ENCODE assay signal across 23 mouse cellular contexts in the genomic region with DNA sequence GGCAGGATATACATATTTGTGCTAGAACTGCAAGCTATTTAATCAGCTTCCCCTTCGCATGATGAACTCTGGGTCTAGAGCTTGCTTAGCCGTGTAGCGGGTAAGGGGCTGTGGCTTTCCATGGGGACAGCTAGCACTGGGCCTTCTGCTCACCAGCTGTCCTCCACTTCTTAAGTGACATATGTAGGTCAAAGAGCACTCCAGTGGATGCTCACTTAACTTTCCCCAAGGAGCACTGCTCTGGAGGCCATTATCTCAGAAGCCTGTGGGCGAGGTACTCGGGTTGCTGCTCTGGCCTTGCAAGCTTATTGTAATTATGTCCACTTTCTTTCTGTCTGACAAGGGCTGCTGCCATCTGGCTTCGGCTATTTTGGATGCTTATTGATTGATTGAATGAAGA. TPM values are rescaled to one million over a fixed set of nuclear protein-coding genes. Genes with fewer than 3 reads are reported as not detected.
DNase-seq lines count a peak whose midpoint lies in the region; ATAC-seq lines count a peak whose summit lies in the region.
"Had no signal": no experiment of that assay in that cellular context is flagged by ENCODE, and none has a peak within 500 bp of the region (broad histone marks: within the 10 kb centered on the region; RNA-seq: fewer than 3 reads in every experiment).

No protein-coding gene starts in this region.

- H3K27me3 ChIP-seq in heart, embryonic 12.5 days (replicated peaks) = no peaks in the 10 kb centered on the region
- no peaks in the 10 kb centered on the region for H3K27me3 ChIP-seq in embryonic facial prominence, embryonic 10.5 days (replicated peaks; ENCODE audit: low read depth, poor library complexity, severe bottlenecking)
- H3K27me3 ChIP-seq: embryonic facial prominence, embryonic 13.5 days; forebrain, embryonic 13.5 days; heart, embryonic 13.5 days; hindbrain, embryonic 13.5 days had no signal

- H3K4me3 ChIP-seq in heart, embryonic 12.5 days = no peak overlapping the region
- no peak overlapping the region for H3K4me3 ChIP-seq in embryonic facial prominence, embryonic 10.5 days
- H3K4me3 ChIP-seq: embryonic facial prominence, embryonic 13.5 days; forebrain, embryonic 13.5 days; heart, embryonic 13.5 days; hindbrain, embryonic 13.5 days had no signal

- WGBS in heart, embryonic 12.5 days = 78% methylated on average over 6 of the region's 6 CpGs
- 54% methylated on average over 6 of the region's 6 CpGs for WGBS in embryonic facial prominence, embryonic 10.5 days

- no peak overlapping the region for H3K9ac ChIP-seq in heart, embryonic 12.5 days
- H3K9ac ChIP-seq: embryonic facial prominence, embryonic 13.5 days; forebrain, embryonic 13.5 days; forebrain, postnatal 0 days; heart, embryonic 13.5 days; hindbrain, embryonic 13.5 days had no signal

- no peak for ATAC-seq in heart, embryonic 12.5 days (ENCODE audit: insufficient number of reproducible peaks, low FRiP score)
- ATAC-seq in monocyte, adult 5-6 weeks (replicated peaks; ENCODE audit: insufficient number of reproducible peaks, low FRiP score, low TSS enrichment, poor library complexity, severe bottlenecking) = no peak
- ATAC-seq: activated CD4-positive, CD25-positive, alpha-beta regulatory T cell, adult 4 months; forebrain, embryonic 13.5 days; forebrain, postnatal 0 days; intestine, embryonic 16.5 days; Patski had no signal

- H3K4me1 ChIP-seq in heart, embryonic 12.5 days (replicated peaks) = 0 out of 2 replicates have a peak, but pooled peaks cover 7% of the 10 kb centered on the region
- peaks cover 12% of the 10 kb centered on the region for H3K4me1 ChIP-seq in embryonic facial prominence, embryonic 10.5 days
- H3K4me1 ChIP-seq: embryonic facial prominence, embryonic 13.5 days; hindbrain, embryonic 13.5 days had no signal

- DNase-seq in heart, adult 11 months = peak; percentile 59
- DNase-seq in MN1 (ENCODE audit: low spot score) = peak; percentile 22
- peak; percentile 22 for DNase-seq in embryonic facial prominence, embryonic 10.5 days (ENCODE audit: low spot score)
- DNase-seq in mesoderm, embryonic 11.5 days (ENCODE audit: low read depth, low spot score) = peak; percentile 17
- DNase-seq in lung, postnatal 10 days = no peak
- DNase-seq in cerebellum, postnatal 4 days (ENCODE audit: low spot score in 2 of 2) = no peak
- DNase-seq: adrenal gland, adult 2 months; adrenal gland, postnatal 25 days; cerebellum, adult 18-20 months; cerebellum, adult 9-11 months; cerebellum, postnatal 36 days; forebrain, postnatal 0 days; gastrocnemius, postnatal 14 days; heart, postnatal 36 days had no signal

- H3K36me3 ChIP-seq in heart, embryonic 12.5 days = no peaks in the 10 kb centered on the region
- H3K36me3 ChIP-seq in embryonic facial prominence, embryonic 10.5 days (replicated peaks) = no peaks in the 10 kb centered on the region
- H3K36me3 ChIP-seq: embryonic facial prominence, embryonic 13.5 days; heart, embryonic 13.5 days; hindbrain, embryonic 13.5 days had no signal

- H3K27ac ChIP-seq in heart, embryonic 12.5 days (ENCODE audit: poor library complexity, severe bottlenecking) = no peak overlapping the region
- H3K27ac ChIP-seq in embryonic facial prominence, embryonic 10.5 days (replicated peaks) = no peak overlapping the region
- H3K27ac ChIP-seq: embryonic facial prominence, embryonic 13.5 days; forebrain, embryonic 13.5 days; heart, embryonic 13.5 days; hindbrain, embryonic 13.5 days had no signal

- H3K4me2 ChIP-seq in heart, embryonic 12.5 days = no peak overlapping the region
- H3K4me2 ChIP-seq: embryonic facial prominence, embryonic 13.5 days; forebrain, embryonic 13.5 days; heart, embryonic 13.5 days; hindbrain, embryonic 13.5 days had no signal

- no peaks in the 10 kb centered on the region for H3K9me3 ChIP-seq in heart, embryonic 12.5 days (replicated peaks)
- H3K9me3 ChIP-seq in embryonic facial prominence, embryonic 10.5 days = no peaks in the 10 kb centered on the region
- H3K9me3 ChIP-seq: embryonic facial prominence, embryonic 13.5 days; forebrain, embryonic 13.5 days; heart, embryonic 13.5 days; hindbrain, embryonic 13.5 days had no signal

RNA-seq across cellular contexts. Expression of gene Zdhhc17, which starts 16.2 kb away (rescaled TPM):
- polyA plus RNA-seq in heart, embryonic 12.5 days (2016; fragmentation: Nextera tagmentation; extraction: Ambion mirVana) = 17.9 and 21.0 TPM in 2 replicates
- polyA plus RNA-seq in embryonic facial prominence, embryonic 10.5 days (2016; fragmentation: Nextera tagmentation; extraction: Ambion mirVana) = 28.1 and 29.3 TPM in 2 replicates
- 20.4 to 41.9 TPM (median 29.2 TPM) in 3 replicates for total RNA-seq in monocyte, adult 5-6 weeks (2017)

Comparison
In these comparisons a context has a peak if more than half of its experiments do, and no peak if none do; other contexts are left out.
1. DNase-seq: peak in heart, adult 11 months (single experiment), MN1 (single experiment), embryonic facial prominence, embryonic 10.5 days (single experiment) and mesoderm, embryonic 11.5 days (single experiment); none in lung, postnatal 10 days (single experiment) and cerebellum, postnatal 4 days (0 of 2).